Mouse (Mus musculus): ENCODE data around the gene Meltf.
"Not testable (repeated sequence)": the region's sequence is repeated elsewhere in the genome, so short reads cannot be mapped to it uniquely, and the experiment has no call there.

The Meltf gene

GRCm38 (mm10) chr16:31935091-31935979 lies 56.7 kb downstream of the Meltf start:
- DNase-seq, result peak; percentile 52

GRCm38 (mm10) chr16:31936568-31936967 lies 58.0 kb downstream of the Meltf start:
- DNase-seq, result no peak

- DNase-seq, result no peak
Observed at GRCm38 (mm10) chr16:31938856-31939255, 60.2 kb downstream of the Meltf start.

GRCm38 (mm10) chr16:31940586-31940985 lies 62.0 kb downstream of the Meltf start:
- DNase-seq, result no peak

- DNase-seq, result peak; percentile 79
Observed at GRCm38 (mm10) chr16:31943980-31944379, 65.4 kb downstream of the Meltf start.

- no peak for DNase-seq
Observed at GRCm38 (mm10) chr16:31944698-31945255, 66.2 kb downstream of the Meltf start.

- no peak for DNase-seq
Observed at GRCm38 (mm10) chr16:31945372-31945771, 66.8 kb downstream of the Meltf start.

GRCm38 (mm10) chr16:31945986-31946385 lies 67.4 kb downstream of the Meltf start:
- DNase-seq, result not testable (repeated sequence)

GRCm38 (mm10) chr16:31947333-31947732 lies 68.7 kb downstream of the Meltf start:
- no peak for DNase-seq

- DNase-seq, result no peak
Observed at GRCm38 (mm10) chr16:31947901-31948316, 69.3 kb downstream of the Meltf start.

GRCm38 (mm10) chr16:31948345-31948774 lies 69.8 kb downstream of the Meltf start, which contains the start of the genes 0610012G03Rik and Ncbp2:
0610012G03Rik (minus strand) TSS chr16:31948494.
Ncbp2 (plus strand) TSS chr16:31948513.
- DNase-seq, result peak; percentile 97
